Mouse (Mus musculus): ENCODE measurements around the gene Sh3d19. TPM values are rescaled to one million over a fixed set of nuclear protein-coding genes. Genes with fewer than 3 reads are reported as not detected.

Sh3d19 gene
- polyA plus RNA-seq, 1 experiment from 2014 or later: 4.6 TPM

GRCm38 (mm10) chr3:86028658-86029375 is 57.9 kb downstream of the Sh3d19 start:
- DNase-seq (ENCODE audit: low spot score) (no peak), ATAC-seq (no peak)
- no peak overlapping the region for H3K4me2 ChIP-seq (ENCODE audit: low read length)
- no peak overlapping the region for H3K4me3 ChIP-seq (ENCODE audit: low read depth, low read length)
- no peaks in the 10 kb centered on the region for H3K4me1 ChIP-seq (ENCODE audit: control insufficient read depth, insufficient read depth, low read length)
- no peaks in the 10 kb centered on the region for H3K9me3 ChIP-seq (replicated peaks; ENCODE audit: control insufficient read depth, low read length)
- 90% methylated on average over 15 of the region's 15 CpGs for WGBS
- no peaks in the 10 kb centered on the region for H3K36me3 ChIP-seq (ENCODE audit: control insufficient read depth, insufficient read depth, low read length)
- H3K9ac ChIP-seq (ENCODE audit: low read length): no peak overlapping the region
- no peak overlapping the region for H3K27ac ChIP-seq (ENCODE audit: low read depth, low read length)
- no peaks in the 10 kb centered on the region for H3K27me3 ChIP-seq (replicated peaks; ENCODE audit: control insufficient read depth, insufficient read depth, low read length)

DNA sequence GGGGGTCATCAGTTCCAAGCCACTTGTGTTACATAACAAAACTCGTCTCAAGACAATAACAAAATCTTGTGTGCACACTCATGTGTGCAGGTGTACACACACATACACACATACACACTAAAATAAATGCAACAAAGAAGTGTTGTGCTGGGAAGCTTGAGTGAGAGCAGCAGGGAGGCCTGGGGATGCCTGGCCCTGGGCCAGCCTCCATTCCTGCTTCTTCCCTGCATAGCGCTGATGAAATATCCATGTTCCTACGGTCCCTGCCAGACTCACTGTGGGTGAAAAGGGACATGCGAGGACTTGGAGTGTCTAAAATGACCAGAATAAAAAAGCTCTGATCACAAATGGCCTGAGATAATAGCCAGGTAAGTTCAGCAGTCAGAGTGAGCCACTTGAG is 59.7 kb downstream of the Sh3d19 start:
- no peak overlapping the region for H3K4me2 ChIP-seq (ENCODE audit: low read length)
- 65% methylated on average over 4 of the region's 4 CpGs for WGBS
- ATAC-seq (no peak), DNase-seq (ENCODE audit: low spot score) (peak; percentile 49)
- no peak overlapping the region for H3K4me3 ChIP-seq (ENCODE audit: low read depth, low read length)
- no peaks in the 10 kb centered on the region for H3K9me3 ChIP-seq (replicated peaks; ENCODE audit: control insufficient read depth, low read length)
- H3K27ac ChIP-seq (ENCODE audit: low read depth, low read length): no peak overlapping the region
- H3K4me1 ChIP-seq (ENCODE audit: control insufficient read depth, insufficient read depth, low read length): no peaks in the 10 kb centered on the region
- no peaks in the 10 kb centered on the region for H3K36me3 ChIP-seq (ENCODE audit: control insufficient read depth, insufficient read depth, low read length)
- H3K27me3 ChIP-seq (replicated peaks; ENCODE audit: control insufficient read depth, insufficient read depth, low read length): no peaks in the 10 kb centered on the region
- H3K9ac ChIP-seq (ENCODE audit: low read length): no peak overlapping the region

DNA sequence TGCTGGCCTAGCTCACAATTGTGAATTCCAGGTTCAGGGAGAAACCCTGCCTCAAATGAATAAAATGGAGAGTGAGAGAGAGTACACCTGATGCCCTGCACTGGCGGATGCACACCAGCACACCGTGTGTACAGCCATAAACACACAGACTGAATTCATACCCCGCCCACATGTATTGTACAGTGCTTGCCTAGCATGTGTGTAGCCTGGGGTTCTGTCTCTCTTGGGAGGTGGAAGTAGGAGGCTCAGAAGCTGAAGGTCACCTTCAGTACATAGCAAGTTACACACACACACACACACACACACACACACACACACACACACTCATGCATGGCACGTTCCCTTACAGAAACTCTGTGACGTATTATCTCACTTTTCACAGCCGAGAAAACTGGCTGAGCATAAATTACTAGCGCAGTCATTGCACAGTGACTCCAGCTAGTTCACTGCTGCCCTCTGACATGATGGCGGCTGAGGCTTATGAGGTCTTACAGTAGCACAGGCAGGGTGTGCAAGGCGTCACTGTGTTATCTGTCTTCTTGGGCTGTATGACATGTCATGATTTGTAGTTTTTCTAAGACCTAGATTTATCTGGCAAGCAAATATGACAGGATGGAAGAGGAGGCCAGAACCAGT is 62.7 kb downstream of the Sh3d19 start:
- Histone ChIP-seq H3K4me3 (ENCODE audit: low read depth, low read length) (no peak overlapping the region), H3K27ac (ENCODE audit: low read depth, low read length) (no peak overlapping the region), H3K27me3 (replicated peaks; ENCODE audit: control insufficient read depth, insufficient read depth, low read length) (no peaks in the 10 kb centered on the region), H3K9ac (ENCODE audit: low read length) (no peak overlapping the region), H3K9me3 (replicated peaks; ENCODE audit: control insufficient read depth, low read length) (no peaks in the 10 kb centered on the region), H3K36me3 (ENCODE audit: control insufficient read depth, insufficient read depth, low read length) (no peaks in the 10 kb centered on the region), H3K4me2 (ENCODE audit: low read length) (no peak overlapping the region), H3K4me1 (ENCODE audit: control insufficient read depth, insufficient read depth, low read length) (no peaks in the 10 kb centered on the region)
- ATAC-seq (no peak), DNase-seq (ENCODE audit: low spot score) (no peak)
- WGBS: 90% methylated on average over 9 of the region's 9 CpGs

DNA sequence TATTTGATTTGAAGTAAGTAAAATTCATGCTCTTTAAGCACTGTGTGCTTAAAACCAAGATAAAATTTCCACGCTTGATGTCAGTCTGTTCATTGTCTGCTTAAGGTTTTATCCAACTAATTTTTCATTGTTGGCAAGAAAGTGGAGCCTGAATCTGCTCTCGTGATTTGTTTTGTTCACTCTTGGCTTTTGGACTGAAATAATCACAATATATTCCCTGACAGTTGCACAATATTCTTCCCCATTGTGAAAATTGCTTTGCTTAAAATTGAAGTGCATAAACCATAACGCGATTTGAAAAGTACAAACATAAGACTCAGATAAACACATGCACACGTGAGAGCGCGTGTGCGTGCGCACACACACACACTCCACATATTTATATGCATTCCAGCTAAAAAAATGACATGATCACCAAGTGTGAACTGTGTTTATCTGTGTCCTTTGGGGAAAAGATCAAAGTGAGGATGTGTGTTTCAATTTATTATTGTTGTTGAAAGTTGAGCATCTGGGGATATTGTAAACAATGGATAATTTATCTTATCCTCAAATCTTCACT is 67.1 kb downstream of the Sh3d19 start:
- H3K4me2 ChIP-seq (ENCODE audit: low read length): no peak overlapping the region
- H3K4me1 ChIP-seq (ENCODE audit: control insufficient read depth, insufficient read depth, low read length): no peaks in the 10 kb centered on the region
- no peaks in the 10 kb centered on the region for H3K36me3 ChIP-seq (ENCODE audit: control insufficient read depth, insufficient read depth, low read length)
- no peaks in the 10 kb centered on the region for H3K9me3 ChIP-seq (replicated peaks; ENCODE audit: control insufficient read depth, low read length)
- H3K27ac ChIP-seq (ENCODE audit: low read depth, low read length): no peak overlapping the region
- DNase-seq (ENCODE audit: low spot score) (no peak), ATAC-seq (no peak)
- WGBS: 94% methylated on average over 9 of the region's 9 CpGs
- H3K9ac ChIP-seq (ENCODE audit: low read length): no peak overlapping the region
- H3K4me3 ChIP-seq (ENCODE audit: low read depth, low read length): no peak overlapping the region
- H3K27me3 ChIP-seq (replicated peaks; ENCODE audit: control insufficient read depth, insufficient read depth, low read length): no peaks in the 10 kb centered on the region

- Histone ChIP-seq H3K36me3 (ENCODE audit: control insufficient read depth, insufficient read depth, low read length) (no peaks in the 10 kb centered on the region), H3K4me3 (ENCODE audit: low read depth, low read length) (no peak overlapping the region), H3K4me2 (ENCODE audit: low read length) (no peak overlapping the region), H3K9me3 (replicated peaks; ENCODE audit: control insufficient read depth, low read length) (no peaks in the 10 kb centered on the region), H3K27ac (ENCODE audit: low read depth, low read length) (no peak overlapping the region), H3K27me3 (replicated peaks; ENCODE audit: control insufficient read depth, insufficient read depth, low read length) (no peaks in the 10 kb centered on the region), H3K9ac (ENCODE audit: low read length) (no peak overlapping the region), H3K4me1 (ENCODE audit: control insufficient read depth, insufficient read depth, low read length) (no peaks in the 10 kb centered on the region)
- ATAC-seq (no peak), DNase-seq (ENCODE audit: low spot score) (no peak)
- WGBS: 54% methylated on average over 3 of the region's 3 CpGs
These were observed 67.7 kb downstream of the Sh3d19 start for GRCm38 (mm10) chr3:86038648-86039047.

- DNase-seq (ENCODE audit: low spot score): no peak
- no peaks in the 10 kb centered on the region for H3K4me1 ChIP-seq (ENCODE audit: control insufficient read depth, insufficient read depth, low read length)
- no peak for ATAC-seq
- H3K9me3 ChIP-seq (replicated peaks; ENCODE audit: control insufficient read depth, low read length): no peaks in the 10 kb centered on the region
- 74% methylated on average over 14 of the region's 14 CpGs for WGBS
- H3K4me3 ChIP-seq (ENCODE audit: low read depth, low read length): no peak overlapping the region
- H3K27me3 ChIP-seq (replicated peaks; ENCODE audit: control insufficient read depth, insufficient read depth, low read length): no peaks in the 10 kb centered on the region
- no peak overlapping the region for H3K4me2 ChIP-seq (ENCODE audit: low read length)
- H3K36me3 ChIP-seq (ENCODE audit: control insufficient read depth, insufficient read depth, low read length): no peaks in the 10 kb centered on the region
- H3K27ac ChIP-seq (ENCODE audit: low read depth, low read length): no peak overlapping the region
- no peak overlapping the region for H3K9ac ChIP-seq (ENCODE audit: low read length)
These were observed 69.6 kb downstream of the Sh3d19 start for GRCm38 (mm10) chr3:86040286-86041201.

DNA sequence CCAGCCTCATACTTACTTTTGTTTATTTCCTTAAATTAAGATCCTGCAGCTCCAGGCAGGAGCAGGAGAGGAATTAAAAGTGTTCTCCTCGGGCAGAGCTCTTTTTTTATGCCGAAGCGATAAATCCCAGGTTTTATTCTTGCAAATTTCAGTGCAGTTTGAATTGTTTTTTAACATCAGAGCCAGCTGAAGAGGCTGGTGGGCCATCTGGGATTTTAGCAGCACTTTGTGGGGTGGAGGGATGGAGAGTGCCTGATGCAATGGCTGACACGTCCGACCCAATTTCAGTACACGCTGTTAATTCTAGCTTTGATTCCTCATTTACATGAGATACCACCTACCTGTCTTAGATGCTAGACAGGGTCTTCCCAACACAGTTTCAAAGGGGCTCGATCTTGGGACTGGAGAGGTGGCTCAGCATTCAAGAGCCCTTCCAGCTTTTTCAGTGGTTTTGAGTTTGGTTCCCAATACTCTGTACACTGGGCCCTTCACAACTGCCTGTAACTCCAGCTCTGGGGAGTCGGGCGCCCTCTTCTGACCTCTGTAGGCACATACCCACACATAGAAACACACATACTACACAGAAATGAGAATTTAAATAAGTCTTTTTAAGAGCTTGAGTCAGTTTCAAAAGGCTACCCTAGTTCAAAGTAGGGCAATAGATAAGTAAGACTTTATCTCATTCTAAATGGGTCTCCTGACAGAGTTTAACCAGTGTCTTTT is 76.9 kb downstream of the Sh3d19 start:
- DNase-seq (ENCODE audit: low spot score): no peak
- no peak overlapping the region for H3K27ac ChIP-seq (ENCODE audit: low read depth, low read length)
- H3K9me3 ChIP-seq (replicated peaks; ENCODE audit: control insufficient read depth, low read length): no peaks in the 10 kb centered on the region
- no peak overlapping the region for H3K4me3 ChIP-seq (ENCODE audit: low read depth, low read length)
- H3K27me3 ChIP-seq (replicated peaks; ENCODE audit: control insufficient read depth, insufficient read depth, low read length): no peaks in the 10 kb centered on the region
- no peak overlapping the region for H3K9ac ChIP-seq (ENCODE audit: low read length)
- 96% methylated on average over 9 of the region's 9 CpGs for WGBS
- H3K36me3 ChIP-seq (ENCODE audit: control insufficient read depth, insufficient read depth, low read length): no peaks in the 10 kb centered on the region
- H3K4me1 ChIP-seq (ENCODE audit: control insufficient read depth, insufficient read depth, low read length): no peaks in the 10 kb centered on the region
- no peak for ATAC-seq
- no peak overlapping the region for H3K4me2 ChIP-seq (ENCODE audit: low read length)

DNA sequence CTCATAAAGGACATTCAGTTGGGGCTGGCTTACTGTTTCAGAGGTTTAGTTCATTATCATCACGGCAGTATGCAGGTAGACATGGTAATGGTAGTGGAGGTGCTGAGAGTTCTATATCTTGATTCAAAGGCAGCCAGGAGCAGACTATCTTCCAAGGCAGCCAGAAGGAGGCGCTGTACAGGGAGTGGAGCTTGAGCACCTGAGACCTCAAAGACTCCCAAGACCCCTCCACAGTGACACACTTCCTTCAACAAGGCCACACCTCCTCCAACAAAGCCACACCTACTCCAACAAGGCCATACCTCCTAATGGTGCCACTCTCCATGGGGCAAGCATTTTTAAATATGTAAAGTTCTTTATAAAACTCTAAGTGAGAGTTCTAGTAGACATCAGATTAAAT is 78.1 kb downstream of the Sh3d19 start:
- ATAC-seq: no peak
- Histone ChIP-seq H3K4me1 (ENCODE audit: control insufficient read depth, insufficient read depth, low read length) (no peaks in the 10 kb centered on the region), H3K36me3 (ENCODE audit: control insufficient read depth, insufficient read depth, low read length) (no peaks in the 10 kb centered on the region), H3K9me3 (replicated peaks; ENCODE audit: control insufficient read depth, low read length) (no peaks in the 10 kb centered on the region), H3K9ac (ENCODE audit: low read length) (no peak overlapping the region), H3K4me3 (ENCODE audit: low read depth, low read length) (no peak overlapping the region), H3K27ac (ENCODE audit: low read depth, low read length) (no peak overlapping the region), H3K27me3 (replicated peaks; ENCODE audit: control insufficient read depth, insufficient read depth, low read length) (no peaks in the 10 kb centered on the region), H3K4me2 (ENCODE audit: low read length) (no peak overlapping the region)
- 87% methylated on average over 2 of the region's 2 CpGs for WGBS
- no peak for DNase-seq (ENCODE audit: low spot score)

Measured in forebrain, embryonic 14.5 days (tissue).